Mouse (Mus musculus) embryonic fibroblast, embryonic 13.5 days (primary cell): ENCODE data around the gene Gm10097. TPM values are rescaled to one million over a fixed set of nuclear protein-coding genes. Genes with fewer than 3 reads are reported as not detected.

Experiments
- H3K27ac ChIP-seq: 2 replicates; pipeline ENCODE4 v1.5.1; 2012; ENCODE audit warnings: low read length, control low read depth, inconsistent platforms; ENCODE audit not compliant: insufficient read depth
- H3K4me1 ChIP-seq: 2 replicates; pipeline ENCODE4 v1.6.1; 2011; ENCODE audit warnings: low read length; ENCODE audit not compliant: control insufficient read depth, insufficient read depth
- H3K4me3 ChIP-seq: 2 replicates; pipeline ENCODE4 v1.5.1; 2011; ENCODE audit warnings: mild to moderate bottlenecking, control low read depth, low read length; ENCODE audit not compliant: insufficient read depth
- CTCF ChIP-seq: IDR thresholded peaks from 2 replicates; pipeline ENCODE4 v1.5.1; 2011; ENCODE audit warnings: mild to moderate bottlenecking, control low read depth, low read length, moderate library complexity, borderline replicate concordance; ENCODE audit not compliant: insufficient read depth
- POLR2A ChIP-seq: IDR thresholded peaks from 2 replicates; pipeline ENCODE4 v1.6.1; 2011; ENCODE audit warnings: low read depth, mild to moderate bottlenecking, control low read depth, low read length, moderate library complexity
- polyA plus RNA-seq: library from polyadenylated mRNA; stranded (reverse); fragments of >200 nt; gene quantifications from 2 replicates; pipeline ENCODE4 v1.2.4, GENCODE M21; 2011; ENCODE audit warnings: low read depth; ENCODE audit not compliant: missing spikeins, insufficient read length

Gene Gm10097
- not detected in 2 replicates for polyA plus RNA-seq

DNA sequence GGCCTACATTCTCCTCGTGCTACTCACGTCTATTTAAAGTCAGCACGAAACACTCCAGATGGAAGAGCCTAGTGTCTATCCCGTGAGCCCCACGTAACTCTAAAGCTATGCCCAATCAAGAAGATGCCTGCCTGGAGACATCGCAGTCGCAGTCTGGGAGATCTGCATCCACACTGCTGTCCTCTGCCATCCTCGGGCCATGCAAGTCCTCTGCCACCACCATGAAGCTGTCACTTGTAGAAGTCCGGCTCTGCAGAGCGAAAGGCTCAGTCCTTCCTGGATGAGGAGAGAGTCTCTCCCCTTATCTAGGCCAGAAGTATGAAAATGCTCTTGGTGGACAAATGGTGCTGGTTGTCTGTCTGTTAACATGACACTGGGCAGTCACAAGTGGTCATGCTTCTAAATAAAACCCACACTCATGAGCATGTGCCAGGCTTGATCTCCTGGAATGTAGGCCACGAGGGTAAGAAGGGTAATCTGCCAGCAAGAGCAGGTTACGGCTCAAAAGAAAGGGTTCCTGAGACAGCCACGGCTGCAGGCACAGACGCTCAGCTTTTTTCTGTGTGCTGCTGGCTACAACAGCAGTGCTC, at the start of gene Gm10097:
Gm10097 (plus strand) TSS at position 517 of the 590 bp plus-strand sequence.
- Histone ChIP-seq H3K4me3 (no peak within 1 kb of the TSS), H3K4me1 (peaks cover 5% of the 10 kb centered on the region), H3K27ac (no peak within 1 kb of the TSS)
- no peak for TF ChIP-seq CTCF
- TF ChIP-seq POLR2A, result no peak

DNA sequence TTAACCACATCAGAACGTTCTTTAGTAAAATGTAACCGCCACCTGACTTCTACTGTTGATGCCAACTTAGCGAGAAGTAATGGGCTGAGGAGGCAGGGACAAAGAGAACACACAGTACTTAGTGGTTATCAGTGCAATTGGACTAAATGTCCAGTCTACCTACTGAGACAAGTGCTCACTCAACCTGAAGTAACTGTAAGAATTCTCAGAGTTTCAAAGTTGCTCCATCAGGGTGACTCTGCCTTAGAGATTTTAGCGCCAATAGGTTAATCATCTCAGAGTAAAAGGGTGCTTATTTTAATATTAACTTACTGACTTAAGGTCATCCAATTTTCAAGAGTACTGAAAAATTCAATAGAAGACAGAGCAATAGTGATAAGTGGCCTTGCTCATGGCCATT, 43.1 kb upstream of the Gm10097 start:
- Histone ChIP-seq H3K4me3 (no peak overlapping the region), H3K27ac (no peak overlapping the region), H3K4me1 (no peaks in the 10 kb centered on the region)
- TF ChIP-seq CTCF (no peak), POLR2A (no peak)

DNA sequence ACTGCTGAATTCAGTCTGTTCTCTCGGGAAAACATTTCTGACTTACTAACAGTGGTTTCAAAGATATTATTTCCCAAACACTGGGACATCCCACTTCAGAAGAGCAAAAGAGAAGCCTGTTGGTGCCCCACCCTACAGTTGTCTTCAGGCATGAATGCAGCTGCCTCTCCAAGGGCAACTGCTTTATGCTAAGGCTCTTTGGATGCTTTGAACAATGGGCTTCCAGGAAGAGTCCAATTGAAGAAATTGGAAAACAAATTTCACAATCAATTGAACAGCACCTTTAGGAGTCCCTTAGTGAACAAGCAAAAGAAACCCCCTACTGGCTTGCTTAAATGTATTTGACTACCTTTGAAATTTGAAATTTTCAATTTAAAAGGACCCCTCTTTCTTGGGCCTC, 41.8 kb upstream of the Gm10097 start:
- H3K4me3 ChIP-seq, result no peak overlapping the region
- H3K27ac ChIP-seq, result no peak overlapping the region
- TF ChIP-seq CTCF (no peak), POLR2A (no peak)
- H3K4me1 ChIP-seq, result peaks cover 3% of the 10 kb centered on the region; the same call in 1 of the 2 replicates

DNA sequence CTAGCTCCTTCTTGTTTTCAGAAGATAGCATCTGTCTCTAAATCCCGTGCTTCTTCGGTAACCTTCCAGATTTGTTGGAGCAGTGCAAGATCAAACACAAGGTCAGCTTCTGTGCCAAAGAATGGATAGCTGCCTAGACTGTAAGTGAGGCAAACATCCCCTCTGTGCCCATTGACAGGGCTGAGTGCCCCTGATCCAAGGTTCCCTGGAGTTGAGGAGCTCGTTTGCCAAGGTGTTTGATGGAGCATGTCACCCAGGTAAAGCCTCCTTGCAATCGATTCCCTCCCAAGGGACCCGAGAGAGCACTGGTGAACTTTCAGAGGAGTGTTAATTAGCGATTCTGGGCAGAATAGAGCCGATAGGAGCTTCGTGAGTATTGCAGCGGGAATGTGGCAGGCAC, 40.7 kb upstream of the Gm10097 start:
- H3K27ac ChIP-seq, result no peak overlapping the region
- TF ChIP-seq CTCF (no peak), POLR2A (no peak)
- peaks cover 3% of the 10 kb centered on the region; the same call in 1 of the 2 replicates for H3K4me1 ChIP-seq
- no peak overlapping the region for H3K4me3 ChIP-seq

DNA sequence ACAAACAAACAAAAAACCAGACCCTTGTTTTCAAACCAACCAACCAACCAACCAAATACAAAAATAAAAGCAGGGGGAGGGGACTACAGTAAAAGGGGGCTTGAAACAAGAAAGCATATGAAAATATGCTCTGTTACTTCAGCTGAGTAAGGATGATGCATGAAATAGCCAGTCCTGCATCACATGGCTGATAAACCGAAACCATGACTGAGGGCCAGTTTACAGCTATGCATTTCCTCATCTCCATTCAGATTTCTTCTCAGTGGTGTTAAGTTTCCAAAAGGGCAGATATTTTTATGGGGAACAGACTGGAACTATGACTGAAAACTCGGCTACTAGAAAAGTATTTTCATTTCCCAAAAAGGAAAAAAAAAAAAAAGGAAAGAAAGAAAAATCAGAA, 39.8 kb upstream of the Gm10097 start:
- H3K27ac ChIP-seq, result no peak overlapping the region
- TF ChIP-seq POLR2A, result no peak
- no peak overlapping the region for H3K4me3 ChIP-seq

DNA sequence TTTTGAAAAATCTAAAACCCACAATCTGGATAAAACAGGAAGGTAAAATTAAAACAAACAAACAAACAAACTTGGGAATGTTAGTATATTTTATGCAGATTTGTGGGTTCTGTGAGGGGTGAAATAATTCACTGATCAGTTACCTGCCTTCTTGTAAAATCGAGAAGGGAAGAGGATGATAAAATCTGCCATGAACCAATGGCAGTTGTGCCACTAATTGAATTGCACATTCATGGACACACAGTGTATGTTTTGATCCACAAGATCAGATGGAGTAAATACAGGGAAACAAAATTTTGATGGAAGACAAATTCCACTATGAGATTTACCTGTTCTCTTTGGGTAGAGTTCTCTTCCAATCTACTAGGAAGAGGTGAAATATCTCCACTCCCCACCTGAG, 39.1 kb upstream of the Gm10097 start:
- Histone ChIP-seq H3K4me1 (peaks cover 3% of the 10 kb centered on the region; the same call in 1 of the 2 replicates), H3K27ac (no peak overlapping the region), H3K4me3 (no peak overlapping the region)
- TF ChIP-seq CTCF (no peak), POLR2A (no peak)

More for the DNA sequence above, 39.8 kb upstream of the Gm10097 start:
- peaks cover 3% of the 10 kb centered on the region; the same call in 1 of the 2 replicates for H3K4me1 ChIP-seq

DNA sequence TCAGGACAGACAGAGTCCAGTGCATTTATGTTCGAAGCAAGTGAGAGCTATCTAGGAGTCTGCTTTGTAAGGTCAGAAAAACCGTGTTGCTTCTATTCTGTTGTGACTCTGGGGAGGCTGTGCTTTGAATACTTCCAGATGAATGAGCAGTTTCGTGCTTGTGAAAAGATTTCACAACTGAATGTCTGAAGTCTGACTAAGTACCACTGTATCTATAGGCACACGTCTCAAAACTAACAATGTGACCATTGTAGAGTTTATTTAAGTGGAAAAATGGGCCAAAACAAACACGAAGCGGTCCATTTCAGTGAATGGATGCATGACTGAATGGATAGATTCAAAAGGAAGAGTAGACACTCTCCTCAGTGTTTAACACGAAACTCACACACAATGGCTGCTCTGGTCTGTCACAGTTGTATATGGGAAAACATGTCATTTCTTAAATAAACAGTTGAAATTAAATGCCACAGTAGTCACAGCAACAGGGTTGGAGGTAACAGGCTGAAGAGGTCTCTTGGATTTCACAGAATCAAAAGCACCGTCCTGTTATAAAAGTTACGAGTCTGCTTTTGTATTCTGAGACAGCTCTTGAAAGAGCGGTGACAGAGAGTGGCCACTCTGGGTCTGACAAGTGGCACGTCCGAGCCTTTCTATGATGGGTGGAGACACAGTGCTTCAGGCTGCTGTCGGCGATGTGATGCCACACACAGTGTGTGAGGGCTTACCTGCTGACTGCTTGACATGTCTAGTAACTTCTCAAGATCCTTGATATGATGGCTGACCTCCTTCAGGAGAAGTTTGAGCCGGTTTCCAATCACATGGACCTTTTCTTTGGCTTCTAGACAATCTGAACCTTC, 36.6 kb upstream of the Gm10097 start:
- H3K4me1 ChIP-seq, result peaks cover 3% of the 10 kb centered on the region; the same call in 1 of the 2 replicates
- H3K4me3 ChIP-seq, result no peak overlapping the region
- TF ChIP-seq CTCF (no peak), POLR2A (no peak)
- peak overlapping the region; percentile 45 for H3K27ac ChIP-seq

DNA sequence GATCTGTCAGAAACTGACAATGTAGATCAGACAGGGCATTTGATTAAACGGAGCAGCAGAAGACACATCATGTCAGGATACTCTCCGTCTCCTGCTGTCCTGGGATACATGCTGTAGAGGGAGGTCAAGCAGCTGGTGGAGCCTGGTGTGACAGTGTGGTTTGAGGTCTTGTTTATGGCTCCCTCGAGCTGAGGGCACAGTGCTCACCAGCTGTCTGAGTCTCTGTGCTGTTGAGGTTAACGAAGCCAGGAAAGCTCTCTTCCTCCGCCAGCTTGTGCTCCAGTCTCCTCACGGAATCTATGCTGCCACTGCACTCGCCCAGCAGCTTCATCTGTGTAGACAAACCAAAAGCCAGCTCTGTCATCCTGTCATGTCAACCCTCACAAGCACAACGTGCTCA, 27.7 kb upstream of the Gm10097 start:
- TF ChIP-seq CTCF, result no peak
- TF ChIP-seq POLR2A, result no peak
- no peak overlapping the region for H3K4me3 ChIP-seq
- peaks cover 7% of the 10 kb centered on the region; the same call in 1 of the 2 replicates for H3K4me1 ChIP-seq
- H3K27ac ChIP-seq, result no peak overlapping the region

DNA sequence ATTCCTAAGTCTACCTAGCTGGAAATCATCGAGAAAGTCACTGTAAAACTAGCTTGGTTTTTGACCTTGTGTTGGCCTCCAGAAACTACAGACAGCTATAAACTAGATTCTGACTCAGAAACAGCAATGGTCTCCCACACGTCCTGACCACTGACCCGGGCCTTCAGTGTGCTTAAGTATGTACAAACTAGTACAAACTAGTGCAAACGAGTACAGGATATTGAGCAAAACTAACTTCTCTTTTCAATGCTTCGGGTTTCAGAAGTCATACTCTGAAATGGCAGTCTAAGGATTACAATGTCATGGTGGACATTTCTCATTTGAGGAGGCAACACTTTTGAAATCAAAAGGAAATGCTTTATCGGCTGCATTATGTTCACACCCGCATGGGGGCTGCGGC, 24.5 kb upstream of the Gm10097 start:
- TF ChIP-seq CTCF (no peak), POLR2A (no peak)
- Histone ChIP-seq H3K4me3 (no peak overlapping the region), H3K27ac (no peak overlapping the region), H3K4me1 (peaks cover 7% of the 10 kb centered on the region; the same call in 1 of the 2 replicates)

DNA sequence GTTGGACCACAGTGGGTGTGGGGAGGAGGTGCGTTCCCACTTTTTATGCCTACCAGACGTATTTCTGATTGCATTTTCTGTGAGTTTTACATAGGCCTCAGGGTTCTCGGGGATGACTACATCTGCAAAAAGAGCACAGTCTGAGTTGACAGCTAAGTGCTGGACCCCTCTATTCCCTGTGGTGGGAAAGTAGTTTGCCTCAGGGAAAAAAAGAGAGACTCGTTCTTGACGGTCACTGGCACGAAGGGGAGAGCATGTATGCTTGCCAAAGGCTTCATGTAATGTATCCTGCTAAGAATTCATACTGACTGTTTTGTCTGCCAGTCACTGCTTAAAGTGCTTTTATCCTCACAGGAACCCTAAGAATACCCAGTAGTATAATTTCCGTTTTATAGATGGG, 23.8 kb upstream of the Gm10097 start:
- TF ChIP-seq CTCF (no peak), POLR2A (no peak)
- H3K27ac ChIP-seq, result no peak overlapping the region
- H3K4me1 ChIP-seq, result peaks cover 7% of the 10 kb centered on the region; the same call in 1 of the 2 replicates
- no peak overlapping the region for H3K4me3 ChIP-seq
